Mouse (Mus musculus) forelimb bud, embryonic 11.5 days (tissue): Measurements from ENCODE around the gene Tbc1d24.
A peak's percentile ranks its signal among the peaks of the same experiment; 100 is the strongest.

Experiments used
- DNase-seq: peaks from one replicate; pipeline ENCODE4 v3.0.0-alpha.2; 2012; ENCODE audit warnings: low read depth, low spot score

Gene Tbc1d24

GRCm38 (mm10) chr17:24210591-24210990 is 5.2 kb upstream of the Tbc1d24 start:
- no peak for DNase-seq

GRCm38 (mm10) chr17:24209916-24210240 is 4.5 kb upstream of the Tbc1d24 start:
- DNase-seq: no peak

DNA sequence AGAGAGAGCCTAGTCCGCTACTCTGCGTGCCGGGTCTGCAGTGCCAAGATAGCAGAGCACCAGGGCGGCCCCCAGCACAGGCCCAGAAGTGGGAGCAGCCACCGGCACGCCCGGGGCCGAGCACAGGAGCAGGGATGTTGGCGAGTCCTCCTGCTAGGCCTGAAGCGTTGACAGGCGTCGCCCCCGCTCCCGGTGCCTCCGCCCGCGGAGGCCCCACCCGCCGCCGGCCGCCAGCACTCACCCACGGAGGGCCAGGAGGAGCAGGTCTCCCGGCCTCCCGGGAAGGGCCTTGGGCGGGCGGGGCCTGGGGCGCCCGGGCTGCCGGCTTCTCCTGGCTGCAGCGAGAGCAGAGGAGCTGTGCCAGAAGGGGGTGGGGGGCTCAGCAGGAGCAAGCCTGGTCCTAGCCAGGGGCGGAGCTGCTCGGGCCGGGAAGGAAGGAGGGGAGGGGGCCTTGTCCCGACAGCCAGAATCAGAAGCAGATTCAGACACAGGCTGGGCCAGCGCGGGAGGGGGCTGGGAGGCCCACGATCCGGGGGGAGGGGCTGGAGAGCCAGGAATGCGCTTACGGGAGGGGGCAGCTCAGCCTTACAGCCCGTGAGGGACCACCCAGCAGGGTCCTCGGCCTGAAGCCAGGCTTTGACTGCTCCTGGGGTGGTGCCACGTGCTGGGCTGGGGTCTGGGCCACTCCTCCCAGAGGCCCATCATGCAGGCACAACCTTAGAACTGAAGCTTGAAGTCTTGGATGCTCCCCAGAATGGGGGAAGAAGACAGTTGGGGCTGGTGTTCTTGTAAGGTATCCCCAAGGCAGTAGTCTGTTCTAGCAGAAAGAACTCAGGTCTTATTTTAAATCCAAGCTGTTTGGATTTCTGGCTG is 3.9 kb upstream of the Tbc1d24 start, which contains the start of gene Ntn3:
Gene Ntn3, minus strand, starts transcription at position 489 of the 873 bp plus-strand sequence.
- peak; percentile 92 for DNase-seq

DNA sequence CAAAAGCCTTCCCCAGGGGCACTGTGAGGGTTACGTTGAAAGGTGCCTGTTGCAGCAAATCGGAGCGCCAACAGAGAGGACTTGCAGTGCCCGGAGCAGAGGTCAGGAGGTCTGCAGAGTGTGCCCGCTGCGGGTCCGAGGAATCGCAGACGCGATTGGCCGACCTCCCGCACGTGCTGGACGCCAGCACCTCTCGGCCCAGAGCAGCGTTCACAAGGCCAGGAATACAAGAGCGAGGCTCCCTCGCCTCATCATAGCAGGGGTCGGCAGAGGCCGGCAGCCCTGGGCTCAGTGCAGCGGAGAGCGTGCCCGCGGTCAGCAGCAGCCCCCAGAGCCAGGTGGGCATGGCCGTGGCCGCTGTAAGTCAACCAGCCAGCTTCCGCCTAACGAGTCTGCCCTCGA is 3.3 kb upstream of the Tbc1d24 start:
- DNase-seq: no peak

DNA sequence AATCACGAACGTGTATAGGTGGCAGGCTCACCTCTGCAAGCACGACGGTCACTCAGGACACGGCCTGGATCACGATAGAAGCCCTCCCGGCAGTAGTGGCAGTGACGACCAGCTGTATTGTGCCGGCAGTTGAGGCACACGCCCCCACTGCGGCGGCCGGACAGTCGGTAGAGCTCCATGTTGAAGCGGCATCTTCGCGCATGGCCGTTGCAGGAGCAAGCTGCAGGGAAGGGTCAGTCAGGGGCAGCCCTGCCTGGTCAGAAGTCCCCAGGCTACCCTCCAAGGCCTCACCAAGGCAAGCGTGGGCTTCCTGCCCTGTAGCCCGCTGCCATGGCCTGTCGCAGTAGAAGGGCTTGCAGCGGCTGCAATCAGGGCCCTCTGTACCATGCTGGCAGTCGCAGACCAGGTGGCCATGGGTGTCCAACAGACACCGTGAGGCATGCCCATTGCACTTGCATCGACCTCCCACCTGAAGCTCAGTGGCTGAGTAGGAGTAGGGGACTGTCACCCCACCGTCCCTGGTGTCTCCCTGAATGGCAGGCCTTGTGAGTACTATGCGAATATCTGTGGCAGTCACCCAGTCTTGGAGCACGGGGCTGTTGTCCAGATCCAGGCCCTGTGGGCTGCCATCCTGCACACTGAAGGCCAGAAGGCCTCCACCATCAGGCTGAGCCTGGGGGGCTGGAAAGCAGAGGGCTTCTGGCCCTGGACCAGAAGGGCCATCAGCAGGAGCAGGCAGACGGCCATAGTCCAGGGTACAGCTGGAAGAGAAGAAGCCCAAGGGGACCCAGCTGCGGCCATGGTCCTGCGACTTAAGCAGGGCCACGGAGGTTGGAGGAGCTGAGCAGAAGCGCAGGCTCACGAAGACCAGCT is 2.6 kb upstream of the Tbc1d24 start:
- DNase-seq: no peak

- DNase-seq: no peak
Measured at GRCm38 (mm10) chr17:24206451-24207351, 1.3 kb upstream of the Tbc1d24 start.

GRCm38 (mm10) chr17:24205908-24206361 is 573 bp upstream of the Tbc1d24 start:
- DNase-seq: no peak

DNA sequence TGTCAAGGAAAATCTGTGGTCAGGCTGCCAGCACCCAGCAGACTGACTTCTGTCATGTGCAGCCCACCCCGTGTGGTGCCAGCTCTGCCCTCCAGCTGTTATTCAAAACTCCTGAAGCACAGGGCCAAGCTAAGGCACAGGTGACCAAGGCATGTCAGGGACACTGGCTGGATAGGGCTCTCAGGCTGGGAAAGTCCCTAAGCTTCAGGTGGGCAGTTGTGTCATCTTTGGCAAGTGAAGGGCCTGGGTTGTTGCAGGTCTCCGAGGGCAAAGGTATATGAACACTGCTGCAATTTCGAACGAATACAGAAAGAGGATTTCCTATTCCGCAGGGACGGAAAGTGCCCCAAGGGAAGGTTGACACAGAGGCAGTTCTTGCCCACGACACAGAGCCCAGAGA is 516 bp downstream of the Tbc1d24 start:
- no peak for DNase-seq

DNA sequence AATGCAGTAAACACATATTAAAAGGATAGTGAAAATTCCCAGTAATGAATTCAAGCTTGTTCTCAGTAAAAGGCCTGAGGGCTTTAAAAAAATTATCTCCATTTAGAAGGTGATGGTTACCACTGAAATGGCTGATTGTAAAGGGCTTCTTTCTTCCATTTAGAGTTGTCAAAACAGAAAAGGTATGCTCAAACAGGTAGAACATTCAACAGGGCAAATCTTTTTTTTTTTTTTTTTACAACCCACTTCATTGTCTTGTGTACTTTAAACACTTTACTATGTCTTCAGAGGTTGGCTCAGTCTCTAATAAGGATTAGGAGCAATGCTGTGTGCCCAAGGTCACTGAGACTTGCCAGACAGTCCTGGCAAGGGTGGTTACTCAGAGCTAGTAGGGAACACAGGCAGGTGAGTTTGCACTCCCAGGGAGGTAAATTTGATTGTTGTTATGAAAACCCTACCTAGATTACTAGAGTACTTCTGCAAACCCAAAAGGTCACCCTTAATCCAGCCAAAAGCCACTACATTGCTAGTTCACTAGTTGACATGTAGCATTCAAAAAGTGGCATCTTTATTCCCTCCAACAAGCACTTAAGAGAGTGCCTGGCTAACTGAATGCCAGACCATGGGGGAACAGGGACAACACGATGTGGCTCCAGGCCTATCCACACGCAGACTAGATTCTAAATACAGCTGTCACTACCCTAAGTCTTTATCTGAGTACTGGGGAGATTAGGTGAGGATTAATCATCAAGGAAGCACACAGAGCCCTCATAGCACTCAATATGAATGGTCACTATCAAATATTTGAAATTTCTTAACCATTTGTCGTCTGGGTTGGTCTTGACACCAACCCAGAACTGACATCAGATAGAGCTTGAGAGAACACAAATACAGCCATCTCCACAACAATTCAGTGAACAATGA is 1.5 kb downstream of the Tbc1d24 start:
- no peak for DNase-seq

GRCm38 (mm10) chr17:24203068-24203467 is 2.3 kb downstream of the Tbc1d24 start:
- DNase-seq: no peak

DNA sequence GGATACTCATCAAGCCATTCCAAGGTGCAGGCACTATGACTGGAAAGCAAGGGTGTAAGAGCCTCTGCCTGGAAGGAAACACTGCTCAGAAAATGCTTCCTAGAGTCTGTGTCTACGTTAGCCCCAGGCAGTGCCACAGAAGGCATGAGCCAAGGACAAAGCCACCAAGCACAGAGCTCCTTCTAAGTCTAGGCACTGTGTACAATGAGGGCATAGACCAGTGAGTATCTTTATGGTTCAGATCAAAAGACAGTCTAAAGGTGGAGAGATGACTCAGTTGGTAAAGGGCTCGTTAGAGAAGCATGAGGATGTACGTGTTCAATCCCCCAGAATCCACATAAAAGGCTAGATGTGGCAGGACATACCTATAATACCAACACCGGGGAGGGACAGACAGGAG is 4.3 kb downstream of the Tbc1d24 start:
- no peak for DNase-seq

- DNase-seq: no peak
Measured at GRCm38 (mm10) chr17:24199741-24200140, 5.6 kb downstream of the Tbc1d24 start.

- DNase-seq: no peak
Measured at GRCm38 (mm10) chr17:24199252-24199651, 6.1 kb downstream of the Tbc1d24 start.

- no peak for DNase-seq
Measured at GRCm38 (mm10) chr17:24197032-24197824, 8.1 kb downstream of the Tbc1d24 start.

GRCm38 (mm10) chr17:24195349-24195748 is 10.0 kb downstream of the Tbc1d24 start:
- DNase-seq: no peak

GRCm38 (mm10) chr17:24193769-24194168 is 11.6 kb downstream of the Tbc1d24 start:
- no peak for DNase-seq

- DNase-seq: no peak
Measured at GRCm38 (mm10) chr17:24193268-24193667, 12.1 kb downstream of the Tbc1d24 start.

GRCm38 (mm10) chr17:24192848-24193247 is 12.5 kb downstream of the Tbc1d24 start:
- no peak for DNase-seq

GRCm38 (mm10) chr17:24191481-24191880 is 13.9 kb downstream of the Tbc1d24 start:
- DNase-seq: no peak

- no peak for DNase-seq
Measured at GRCm38 (mm10) chr17:24190934-24191333, 14.4 kb downstream of the Tbc1d24 start.
